In the genomic region with DNA sequence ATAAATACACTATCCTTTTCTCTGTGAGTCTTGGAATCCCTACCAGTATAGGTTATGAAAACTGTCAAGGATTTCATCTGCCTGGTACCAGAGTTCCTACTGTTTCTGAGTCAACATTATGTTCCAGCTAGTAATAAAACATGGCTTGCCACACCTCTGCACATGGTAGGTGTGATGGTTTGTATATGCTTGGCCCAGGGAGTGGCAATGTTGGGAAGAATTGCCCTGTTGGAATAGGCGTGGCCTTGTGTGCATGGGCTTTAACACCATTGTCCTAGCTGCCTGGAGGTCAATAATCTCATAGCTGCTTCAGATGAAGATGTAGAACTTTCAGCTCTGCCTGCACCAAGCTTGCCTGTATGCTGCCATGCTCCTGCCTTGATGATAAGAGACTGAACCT, we compare ENCODE assay signal across 22 mouse cellular contexts.
DNase-seq lines count a peak whose midpoint lies in the region; ATAC-seq and TF ChIP-seq lines count a peak whose summit lies in the region.
"Had no signal": no experiment of that assay in that cellular context is flagged by ENCODE, and none has a peak within 500 bp of the region (broad histone marks: within the 10 kb centered on the region; RNA-seq: fewer than 3 reads in every experiment).

No protein-coding gene starts in this region.

- no peak overlapping the region for H3K27ac ChIP-seq in intestine, embryonic 15.5 days
- H3K27ac ChIP-seq in intestine, postnatal 0 days (ENCODE audit: low read depth, low read length) = no peak overlapping the region
- H3K27ac ChIP-seq in intestine, embryonic 16.5 days (ENCODE audit: low read length) = no peak overlapping the region
- H3K27ac ChIP-seq in stomach, postnatal 0 days (replicated peaks) = no peak overlapping the region
- no peak overlapping the region for H3K27ac ChIP-seq in forebrain, postnatal 0 days (ENCODE audit: low read depth, low read length)

- no peak overlapping the region for H3K4me3 ChIP-seq in intestine, embryonic 15.5 days (replicated peaks)
- no peak overlapping the region for H3K4me3 ChIP-seq in intestine, postnatal 0 days (ENCODE audit: low read depth, low read length)
- no peak overlapping the region for H3K4me3 ChIP-seq in intestine, embryonic 16.5 days (ENCODE audit: low read length)
- H3K4me3 ChIP-seq in stomach, postnatal 0 days (ENCODE audit: low read depth, low read length) = no peak overlapping the region
- H3K4me3 ChIP-seq in forebrain, postnatal 0 days (ENCODE audit: low read depth, low read length) = no peak overlapping the region

- peak; percentile 39; the same call in 1 of the 2 replicates for ATAC-seq in intestine, embryonic 15.5 days
- no peak for ATAC-seq in intestine, postnatal 0 days
- ATAC-seq in intestine, embryonic 16.5 days = peak; percentile 58; the same call in 1 of the 2 replicates
- peak; percentile 53; the same call in 1 of the 2 replicates for ATAC-seq in stomach, postnatal 0 days (ENCODE audit: low FRiP score, low TSS enrichment)
- ATAC-seq in monocyte, adult 5-6 weeks (replicated peaks; ENCODE audit: insufficient number of reproducible peaks, low FRiP score, low TSS enrichment, poor library complexity, severe bottlenecking) = no peak
- ATAC-seq in forebrain, postnatal 0 days = no peak
- ATAC-seq: activated CD4-positive, CD25-positive, alpha-beta regulatory T cell, adult 4 months; CD4-positive, CD25-positive, alpha-beta regulatory T cell, adult 4 months; Patski had no signal

- H3K9ac ChIP-seq in intestine, embryonic 15.5 days = no peak overlapping the region
- no peak overlapping the region for H3K9ac ChIP-seq in intestine, postnatal 0 days (ENCODE audit: low read depth, low read length)
- H3K9ac ChIP-seq in intestine, embryonic 16.5 days (ENCODE audit: low read depth, low read length) = no peak overlapping the region
- no peak overlapping the region for H3K9ac ChIP-seq in stomach, postnatal 0 days (ENCODE audit: low read length)
- H3K9ac ChIP-seq in forebrain, postnatal 0 days = no peak overlapping the region

- peak; percentile 14 for DNase-seq in large intestine, adult 2 months (ENCODE audit: low read depth, low spot score)
- DNase-seq in stomach, postnatal 0 days (ENCODE audit: low spot score) = no peak
- DNase-seq in cerebellum, adult 11-12 months = no peak
- no peak for DNase-seq in forebrain, postnatal 0 days
- DNase-seq: adrenal gland, adult 2 months; adrenal gland, adult 8-10 months; adrenal gland, postnatal 10 days; adrenal gland, postnatal 14 days; adrenal gland, postnatal 25 days; adrenal gland, postnatal 36 days; B cell, adult 2 months; cerebellum, adult 11 months; cerebellum, adult 18-20 months had no signal

- no peaks in the 10 kb centered on the region for H3K36me3 ChIP-seq in intestine, embryonic 15.5 days
- H3K36me3 ChIP-seq in intestine, postnatal 0 days (ENCODE audit: control insufficient read depth, insufficient read depth) = no peaks in the 10 kb centered on the region
- H3K36me3 ChIP-seq in intestine, embryonic 16.5 days (ENCODE audit: control insufficient read depth, insufficient read depth, low read length) = no peaks in the 10 kb centered on the region
- H3K36me3 ChIP-seq in stomach, postnatal 0 days (ENCODE audit: control insufficient read depth, insufficient read depth, low read length) = no peaks in the 10 kb centered on the region
- no peaks in the 10 kb centered on the region for H3K36me3 ChIP-seq in forebrain, postnatal 0 days (ENCODE audit: insufficient read depth)
- H3K36me3 ChIP-seq: G1E had no signal

- no peaks in the 10 kb centered on the region for H3K4me1 ChIP-seq in intestine, embryonic 15.5 days (replicated peaks)
- H3K4me1 ChIP-seq in intestine, postnatal 0 days (replicated peaks; ENCODE audit: control insufficient read depth, insufficient read depth, low read length) = no peaks in the 10 kb centered on the region
- no peaks in the 10 kb centered on the region for H3K4me1 ChIP-seq in intestine, embryonic 16.5 days (ENCODE audit: control insufficient read depth, insufficient read depth, low read length)
- no peaks in the 10 kb centered on the region for H3K4me1 ChIP-seq in stomach, postnatal 0 days (replicated peaks; ENCODE audit: control insufficient read depth, insufficient read depth)
- H3K4me1 ChIP-seq in forebrain, postnatal 0 days (ENCODE audit: insufficient read depth) = no peaks in the 10 kb centered on the region

- WGBS in intestine, embryonic 15.5 days = 76% methylated on average over 1 of the region's 1 CpGs
- 76% methylated on average over 1 of the region's 1 CpGs for WGBS in intestine, postnatal 0 days
- 79% methylated on average over 1 of the region's 1 CpGs for WGBS in intestine, embryonic 16.5 days
- 34% methylated on average over 1 of the region's 1 CpGs for WGBS in large intestine, adult 2 months
- WGBS in stomach, postnatal 0 days = 57% methylated on average over 1 of the region's 1 CpGs
- WGBS in forebrain, postnatal 0 days = 89% methylated on average over 1 of the region's 1 CpGs

- no peak overlapping the region for H3K4me2 ChIP-seq in intestine, embryonic 15.5 days (replicated peaks)
- no peak overlapping the region for H3K4me2 ChIP-seq in intestine, postnatal 0 days (replicated peaks; ENCODE audit: low read depth)
- H3K4me2 ChIP-seq in intestine, embryonic 16.5 days (ENCODE audit: low read depth, low read length) = no peak overlapping the region
- H3K4me2 ChIP-seq in stomach, postnatal 0 days (replicated peaks; ENCODE audit: low read depth) = no peak overlapping the region
- H3K4me2 ChIP-seq in forebrain, postnatal 0 days (ENCODE audit: low read depth) = no peak overlapping the region

- H3K9me3 ChIP-seq in intestine, embryonic 15.5 days = no peaks in the 10 kb centered on the region
- H3K9me3 ChIP-seq in intestine, postnatal 0 days (ENCODE audit: control insufficient read depth) = no peaks in the 10 kb centered on the region
- no peaks in the 10 kb centered on the region for H3K9me3 ChIP-seq in intestine, embryonic 16.5 days (ENCODE audit: control insufficient read depth, low read length)
- H3K9me3 ChIP-seq in stomach, postnatal 0 days (ENCODE audit: control insufficient read depth, low read length) = no peaks in the 10 kb centered on the region
- H3K9me3 ChIP-seq in forebrain, postnatal 0 days (ENCODE audit: low read length) = no peaks in the 10 kb centered on the region
- H3K9me3 ChIP-seq: G1E had no signal

- TF ChIP-seq EP300 in stomach, postnatal 0 days (optimal IDR thresholded peaks at IDR 0.05) = no peak

- TF ChIP-seq CTCF in intestine, postnatal 0 days (IDR thresholded peaks at IDR 0.05; ENCODE audit: low read depth) = no peak
- no peak for TF ChIP-seq CTCF in stomach, postnatal 0 days (IDR thresholded peaks at IDR 0.05; ENCODE audit: low read depth)
- no peak for TF ChIP-seq CTCF in forebrain, postnatal 0 days (IDR thresholded peaks at IDR 0.05; ENCODE audit: low read depth)

- no peaks in the 10 kb centered on the region for H3K27me3 ChIP-seq in intestine, embryonic 15.5 days (replicated peaks)
- H3K27me3 ChIP-seq in intestine, postnatal 0 days (replicated peaks; ENCODE audit: control insufficient read depth, insufficient read depth, low read length) = no peaks in the 10 kb centered on the region
- no peaks in the 10 kb centered on the region for H3K27me3 ChIP-seq in intestine, embryonic 16.5 days (replicated peaks; ENCODE audit: control insufficient read depth, insufficient read depth, low read length)
- H3K27me3 ChIP-seq in stomach, postnatal 0 days (ENCODE audit: control insufficient read depth, insufficient read depth, low read length) = no peaks in the 10 kb centered on the region
- H3K27me3 ChIP-seq in forebrain, postnatal 0 days (ENCODE audit: insufficient read depth, low read length) = no peaks in the 10 kb centered on the region
- H3K27me3 ChIP-seq: CH12.LX, Patski had no signal

Comparison
In these comparisons a context has a peak if more than half of its experiments do, and no peak if none do; other contexts are left out.
1. ATAC-seq: peak in intestine, embryonic 15.5 days (single experiment), intestine, embryonic 16.5 days (single experiment) and stomach, postnatal 0 days (single experiment); none in intestine, postnatal 0 days (single experiment), monocyte, adult 5-6 weeks (single experiment) and forebrain, postnatal 0 days (single experiment).